Mouse (Mus musculus): Measurements from ENCODE around the gene Tom1l2.

Tom1l2 gene

DNA sequence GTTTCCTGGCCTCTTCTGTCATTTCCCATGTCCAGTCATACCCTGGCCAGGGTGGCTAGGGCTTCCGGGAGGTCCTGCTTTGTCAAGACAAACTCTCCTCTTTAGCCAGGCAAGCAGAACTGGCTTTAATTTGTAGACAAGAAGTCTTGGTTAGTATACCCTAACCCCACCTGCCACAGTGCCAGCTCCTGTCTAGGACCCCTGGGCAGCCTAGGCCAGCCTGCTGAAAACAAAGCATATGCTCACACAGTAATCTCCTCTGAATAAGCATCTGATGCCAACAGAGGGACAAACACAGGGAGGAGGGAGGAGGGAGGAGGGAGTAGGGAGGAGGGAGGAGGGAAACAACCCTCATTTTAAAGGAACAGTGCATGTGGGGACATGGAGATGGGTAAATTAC is 88.1 kb downstream of the Tom1l2 start:
- no peak for DNase-seq (ENCODE audit: low spot score)

GRCm38 (mm10) chr11:60262396-60262795 is 90.3 kb downstream of the Tom1l2 start:
- no peak for DNase-seq (ENCODE audit: low spot score)

- DNase-seq (ENCODE audit: low spot score): no peak
Measured at GRCm38 (mm10) chr11:60260743-60261142, 92.0 kb downstream of the Tom1l2 start.

DNA sequence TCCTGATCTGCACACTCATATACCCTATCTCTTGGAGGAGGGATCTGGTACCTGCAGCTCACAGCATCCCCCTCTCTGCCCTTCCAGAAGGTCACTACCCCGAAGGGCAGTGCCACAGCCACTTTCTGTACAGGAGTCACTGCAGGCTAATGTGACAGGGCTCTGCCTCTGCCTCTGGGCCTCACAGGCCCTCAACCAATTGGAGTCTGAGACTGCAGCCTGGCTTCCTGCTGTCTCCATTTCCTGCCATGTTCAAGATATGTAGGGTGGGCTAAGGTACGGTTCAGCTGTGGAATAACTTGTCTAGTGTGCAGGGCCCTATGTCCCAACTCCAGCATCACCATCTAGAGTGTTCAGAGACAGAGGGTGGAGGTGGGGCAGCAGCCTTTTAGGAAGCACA is 95.0 kb downstream of the Tom1l2 start:
- no peak for DNase-seq (ENCODE audit: low spot score)

GRCm38 (mm10) chr11:60256713-60257112 is 96.0 kb downstream of the Tom1l2 start:
- no peak for DNase-seq (ENCODE audit: low spot score)

- no peak for DNase-seq (ENCODE audit: low spot score)
Measured at GRCm38 (mm10) chr11:60256176-60256681, 96.5 kb downstream of the Tom1l2 start.

DNA sequence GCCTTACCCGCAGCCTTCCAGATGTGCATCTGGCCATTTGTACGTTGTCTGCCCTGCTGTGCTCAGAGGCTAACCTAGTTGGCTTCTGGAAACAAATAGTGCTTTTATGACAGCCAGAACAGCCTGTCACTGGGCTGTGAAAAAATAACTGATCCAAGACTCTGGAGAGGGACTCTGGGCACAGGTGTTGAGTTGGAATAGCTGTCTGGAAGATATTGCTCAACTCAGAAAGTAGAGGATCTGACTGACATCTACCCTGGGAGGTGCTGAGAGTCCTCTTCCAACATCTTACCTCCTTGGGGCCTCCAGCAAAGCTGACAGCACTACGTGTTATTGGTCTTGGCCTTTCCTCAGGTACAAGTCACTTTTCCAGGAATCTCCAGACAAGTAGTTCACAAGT is 97.1 kb downstream of the Tom1l2 start:
- DNase-seq (ENCODE audit: low spot score): no peak

GRCm38 (mm10) chr11:60255181-60255580 is 97.5 kb downstream of the Tom1l2 start:
- DNase-seq (ENCODE audit: low spot score): no peak

DNA sequence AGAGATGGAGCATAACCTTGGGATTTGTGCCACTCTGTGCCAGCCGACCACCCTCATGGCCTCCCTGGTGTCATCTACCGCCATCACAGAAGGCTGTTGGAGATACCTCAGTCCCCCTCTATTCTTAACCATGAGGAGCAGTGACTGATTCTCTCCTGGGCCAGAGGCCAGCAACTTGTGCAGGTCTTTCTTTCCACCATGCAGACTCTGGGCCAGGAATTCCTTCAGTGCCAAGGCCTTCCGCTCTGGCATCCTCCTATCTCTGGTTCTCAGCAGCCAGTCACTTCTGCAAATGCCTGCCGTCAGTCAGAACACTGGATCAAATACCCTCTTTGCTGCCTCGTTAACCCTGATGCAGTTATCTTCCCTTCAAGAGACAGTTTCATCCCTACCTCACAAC is 98.4 kb downstream of the Tom1l2 start:
- no peak for DNase-seq (ENCODE audit: low spot score)

DNA sequence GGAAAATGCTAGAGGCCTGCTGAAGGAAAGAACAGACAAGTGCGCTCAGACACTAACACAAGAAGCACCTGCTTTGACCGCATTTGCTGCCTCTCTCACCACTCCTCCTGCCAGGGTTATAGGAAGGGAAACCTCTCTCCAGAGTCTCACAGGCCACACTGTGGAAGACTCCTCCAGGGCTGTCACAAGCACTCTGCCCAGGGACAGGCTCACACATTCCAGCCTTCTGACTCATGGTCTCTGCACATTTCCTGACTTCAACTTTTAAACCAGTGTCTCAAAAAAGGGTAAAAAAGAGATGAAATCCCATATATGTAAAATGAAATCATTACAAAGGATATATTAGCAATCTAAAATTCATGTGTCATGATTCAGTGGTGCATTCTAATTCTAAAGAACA is 99.2 kb downstream of the Tom1l2 start:
- no peak for DNase-seq (ENCODE audit: low spot score)

DNA sequence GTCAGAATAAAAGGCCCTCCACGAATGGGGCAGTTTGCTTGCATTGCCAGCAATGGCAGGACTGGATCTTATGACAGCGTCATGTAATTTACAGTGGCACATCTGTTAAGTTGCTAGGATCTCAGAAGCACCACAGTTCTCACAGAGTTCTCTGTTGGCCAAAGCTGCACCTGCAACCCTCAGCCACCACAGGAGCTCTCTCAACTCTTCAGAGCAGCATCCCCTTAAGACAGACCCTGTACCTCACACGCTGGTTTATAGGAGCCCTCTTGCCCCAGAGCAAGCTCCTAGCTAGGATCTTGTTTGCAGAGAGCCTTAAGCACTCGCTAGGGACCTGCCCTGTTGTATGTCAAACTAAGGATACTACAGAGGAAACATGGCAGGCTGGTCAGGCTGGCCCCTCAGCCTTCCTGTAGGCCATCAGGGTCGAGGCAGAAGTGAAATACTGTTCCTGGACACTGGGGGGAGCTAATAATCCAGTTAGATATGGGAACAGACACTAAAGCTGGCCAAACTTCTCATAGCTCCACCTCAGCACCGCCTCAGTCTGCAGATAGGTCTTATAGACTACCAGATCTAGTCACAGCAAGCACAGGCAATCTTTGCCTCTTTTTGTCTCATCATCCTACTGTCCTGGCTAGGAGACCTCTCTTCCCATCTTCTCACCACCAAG is 101.6 kb downstream of the Tom1l2 start:
- DNase-seq (ENCODE audit: low spot score): no peak

DNA sequence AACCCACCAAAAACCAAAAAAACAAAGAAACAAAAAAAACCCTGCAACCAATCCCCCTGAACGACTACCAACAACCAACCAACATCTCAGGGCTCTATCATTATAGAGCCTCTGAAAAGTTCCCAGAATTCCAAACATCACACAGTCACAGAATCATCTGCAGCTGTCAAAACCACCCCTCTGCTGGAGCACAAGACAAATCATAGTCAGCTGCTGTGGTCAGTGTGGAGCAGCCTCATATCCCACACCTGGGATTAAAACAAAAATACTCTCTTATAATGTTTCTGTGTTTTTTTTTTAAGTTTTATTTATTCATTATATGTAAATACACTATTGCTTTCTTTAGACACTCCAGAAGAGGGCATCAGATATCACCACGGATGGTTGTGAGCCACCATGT is 102.8 kb downstream of the Tom1l2 start:
- no peak for DNase-seq (ENCODE audit: low spot score)

- no peak for DNase-seq (ENCODE audit: low spot score)
Measured at GRCm38 (mm10) chr11:60248596-60249404, 103.9 kb downstream of the Tom1l2 start.

DNA sequence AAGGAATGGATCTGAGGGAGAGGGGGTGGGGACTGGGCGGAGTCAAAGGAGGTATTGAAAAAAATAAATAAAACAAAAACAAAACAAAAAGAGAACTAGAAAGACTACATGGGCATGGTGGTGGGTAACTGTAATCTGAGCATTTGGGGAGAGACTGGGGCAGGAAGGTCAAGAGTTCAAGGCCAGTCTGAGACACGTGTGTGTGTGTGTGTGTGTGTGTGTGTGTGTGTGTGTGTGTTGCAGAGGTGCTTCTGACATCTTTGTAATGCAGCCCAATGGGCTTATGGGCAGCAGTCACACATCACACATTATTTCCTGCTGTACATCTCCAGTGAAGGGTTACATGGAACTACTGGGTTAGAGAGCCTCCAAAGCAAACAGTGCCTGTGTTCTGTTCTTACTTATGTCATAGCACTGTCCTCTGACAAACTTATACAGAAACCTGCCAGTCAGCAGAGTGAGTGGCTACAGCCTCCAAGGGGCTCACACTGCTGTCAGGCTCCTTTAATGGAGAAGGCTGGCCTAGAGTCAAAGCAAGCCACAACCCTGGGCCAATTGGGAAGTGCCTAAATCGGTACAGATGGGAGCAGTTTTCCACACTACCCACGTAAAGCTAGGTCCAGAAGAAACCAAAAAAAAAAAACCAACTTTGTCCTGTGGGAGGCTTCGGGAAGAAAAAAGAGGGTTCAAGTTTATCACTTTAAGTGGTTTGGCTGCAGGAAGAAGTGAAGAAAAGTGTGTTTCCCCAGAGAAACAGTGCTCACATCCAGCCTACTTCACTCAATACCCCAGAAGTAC is 104.8 kb downstream of the Tom1l2 start:
- DNase-seq (ENCODE audit: low spot score): no peak

GRCm38 (mm10) chr11:60246077-60246476 is 106.6 kb downstream of the Tom1l2 start:
- peak; percentile 34 for DNase-seq (ENCODE audit: low spot score)

DNA sequence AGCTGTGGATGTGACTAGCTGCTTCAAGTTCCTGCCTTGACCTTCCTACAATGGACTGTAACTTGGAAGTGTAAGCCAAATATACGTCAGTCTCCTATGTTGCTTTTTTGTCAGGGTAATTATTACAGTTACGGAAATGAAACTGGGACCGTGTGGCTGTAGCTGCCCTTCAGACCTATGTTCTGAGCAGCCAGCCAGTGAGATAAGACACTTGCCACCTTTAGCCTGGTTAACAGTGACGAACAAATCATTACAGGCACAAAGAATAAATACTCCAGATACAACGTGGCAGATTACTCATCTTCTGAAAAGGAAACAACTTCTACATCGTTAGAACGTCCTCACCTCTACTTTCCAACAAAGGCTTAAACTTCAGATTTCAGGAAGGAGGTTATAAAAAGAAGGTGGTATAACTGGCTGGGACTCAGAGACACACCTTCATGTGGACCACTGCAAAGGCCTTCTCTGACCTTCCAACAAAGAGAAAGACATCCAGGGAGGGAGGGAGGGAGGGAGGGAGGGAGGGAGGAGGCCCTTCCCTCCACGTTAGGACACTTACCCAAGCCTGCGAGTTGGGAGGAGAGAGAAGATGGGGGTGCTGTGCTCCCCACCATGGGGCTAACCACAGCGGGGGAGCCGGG is 108.1 kb downstream of the Tom1l2 start:
- DNase-seq (ENCODE audit: low spot score): no peak

DNA sequence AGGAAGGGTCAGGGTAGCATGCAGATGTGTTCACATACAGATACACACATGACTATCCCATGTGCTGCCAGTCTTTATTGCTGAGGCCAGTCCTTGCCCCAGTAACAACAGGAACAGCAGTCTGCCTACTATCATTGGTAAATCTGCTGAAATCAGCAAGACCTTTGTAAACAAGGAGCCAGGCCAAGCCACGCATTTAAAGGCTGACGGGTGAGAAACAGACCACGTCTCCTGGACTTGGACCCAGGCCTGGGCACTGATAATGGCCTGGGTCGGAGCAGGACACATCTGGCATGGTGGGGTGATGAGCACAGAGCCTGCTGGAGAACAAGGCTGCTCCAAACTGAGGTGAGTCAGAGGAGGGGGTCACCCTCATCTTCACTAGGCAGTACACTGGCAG is 112.2 kb downstream of the Tom1l2 start:
- no peak for DNase-seq (ENCODE audit: low spot score)

DNA sequence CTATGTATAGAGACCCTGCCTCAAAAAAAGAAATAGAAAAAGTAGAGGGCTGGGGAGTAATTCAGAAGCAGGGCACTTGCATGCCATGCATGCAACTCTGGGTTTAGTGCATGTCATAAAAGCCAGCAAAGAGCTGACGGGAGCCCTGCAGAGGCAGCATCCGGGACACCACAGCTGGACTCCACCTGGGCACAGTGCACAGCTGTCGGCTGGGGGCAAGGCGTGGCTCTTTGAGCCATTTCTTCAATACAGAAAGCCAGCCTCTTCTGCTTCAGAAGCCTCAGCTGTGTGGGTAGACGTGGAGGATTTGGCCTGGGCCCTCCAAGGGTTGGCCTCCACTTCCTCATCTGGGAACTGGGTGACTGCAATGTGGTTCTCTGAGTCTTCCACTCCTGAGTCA is 117.4 kb downstream of the Tom1l2 start:
- DNase-seq (ENCODE audit: low spot score): no peak

GRCm38 (mm10) chr11:60233235-60233634 is 119.5 kb downstream of the Tom1l2 start:
- DNase-seq (ENCODE audit: low spot score): no peak

- DNase-seq (ENCODE audit: low spot score): no peak
Measured at GRCm38 (mm10) chr11:60232441-60233058, 120.2 kb downstream of the Tom1l2 start.

- no peak for DNase-seq (ENCODE audit: low spot score)
Measured at GRCm38 (mm10) chr11:60231951-60232350, 120.8 kb downstream of the Tom1l2 start.

DNA sequence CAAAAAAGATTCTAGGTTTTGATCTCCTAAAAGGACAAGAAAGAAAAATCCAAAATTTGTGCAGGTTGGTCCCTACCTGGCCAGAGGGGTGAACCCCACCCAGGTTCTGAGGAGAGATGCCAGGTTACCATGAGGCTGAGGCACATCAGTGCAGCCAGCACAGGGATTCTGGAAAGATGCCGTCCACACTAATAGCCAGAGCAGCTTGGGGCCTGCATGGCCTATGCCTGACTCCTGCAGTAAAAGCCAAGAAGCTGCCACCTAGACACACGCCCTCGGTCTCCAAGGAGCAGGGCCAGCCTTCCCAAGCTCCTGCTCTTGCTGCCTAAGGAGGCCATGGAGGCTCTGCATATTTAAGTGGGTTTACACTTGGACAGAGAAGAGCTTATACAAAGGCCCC is 121.4 kb downstream of the Tom1l2 start:
- DNase-seq (ENCODE audit: low spot score): no peak

Data from left cerebral cortex, adult 11 months (tissue).